Mouse (Mus musculus) liver, postnatal 0 days (tissue): Measurements from ENCODE around the gene Tmem29. TPM values are rescaled to one million over a fixed set of nuclear protein-coding genes. Genes with fewer than 3 reads are reported as not detected.
"Not testable (repeated sequence)": the region's sequence is repeated elsewhere in the genome, so short reads cannot be mapped to it uniquely, and the experiment has no call there.

Source experiments
- ATAC-seq: fragments of 200-750 bp; cut with Nextera tagmentation; 2 replicates; pipeline ENCODE4 v1.8.0; 2017; ENCODE audit warnings: mild to moderate bottlenecking, moderate library complexity
- DNase-seq: peaks from one replicate; pipeline ENCODE4 v3.0.0-alpha.2; 2016
- H3K27ac ChIP-seq: fragments of 300-500 bp; sonication (generic); 2 replicates; pipeline ENCODE4 v1.5.1; 2014; ENCODE audit warnings: antibody characterized with exemption, moderate library complexity, mild to moderate bottlenecking, low read depth
- H3K27me3 ChIP-seq: fragments of 300-500 bp; sonication (generic); 2 replicates; pipeline ENCODE4 v1.6.1; 2014; ENCODE audit warnings: low read length, control low read depth, mixed read lengths; ENCODE audit not compliant: insufficient read depth
- H3K36me3 ChIP-seq: fragments of 300-500 bp; sonication (generic); replicated peaks from 2 replicates; pipeline ENCODE4 v1.6.1; 2014; ENCODE audit warnings: mild to moderate bottlenecking, control low read depth, low read length, moderate library complexity, mixed read lengths; ENCODE audit not compliant: insufficient read depth
- H3K4me1 ChIP-seq: fragments of 300-500 bp; sonication (generic); 2 replicates; pipeline ENCODE4 v1.6.1; 2014; ENCODE audit warnings: antibody characterized with exemption, mild to moderate bottlenecking, control low read depth; ENCODE audit not compliant: insufficient read depth
- H3K4me2 ChIP-seq: fragments of 300-500 bp; sonication (generic); 2 replicates; pipeline ENCODE4 v1.6.1; 2014; ENCODE audit warnings: low read depth, mild to moderate bottlenecking, low read length, moderate library complexity, mixed read lengths
- H3K4me3 ChIP-seq: fragments of 300-500 bp; sonication (generic); 2 replicates; pipeline ENCODE4 v1.5.1; 2014; ENCODE audit warnings: low read depth, low read length
- H3K9ac ChIP-seq: fragments of 300-500 bp; sonication (generic); replicated peaks from 2 replicates; pipeline ENCODE4 v1.6.1; 2014; ENCODE audit warnings: mild to moderate bottlenecking, moderate library complexity
- H3K9me3 ChIP-seq: fragments of 300-500 bp; sonication (generic); 2 replicates; pipeline ENCODE4 v1.6.1; 2016; ENCODE audit warnings: mild to moderate bottlenecking, control low read depth, low read length, mixed read lengths
- CTCF ChIP-seq: sonication (generic); IDR thresholded peaks from 2 replicates; pipeline ENCODE4 v1.5.1; 2016; ENCODE audit warnings: antibody characterized with exemption, low read depth
- EP300 ChIP-seq: IDR thresholded peaks from 2 replicates; pipeline ENCODE4 v1.6.1; 2016; ENCODE audit warnings: antibody characterized with exemption, low read depth, mild to moderate bottlenecking
- WGBS: fragments of 180-500 bp; shearing (Covaris S2); extraction: QIAGEN DNeasy Blood & Tissue Kit; methylation state at CpG from one replicate; pipeline ENCODE4 v1.1.7; 2014; ENCODE audit not compliant: insufficient replicate concordance; 5-methylcytosine and 5-hydroxymethylcytosine counted together
- polyA plus RNA-seq: library from polyadenylated mRNA; unstranded; fragments of >200 nt; fragmentation: Nextera tagmentation; extraction: Ambion mirVana; gene quantifications from 2 replicates; pipeline ENCODE4 v1.2.1, GENCODE M21; 2015

Gene Tmem29
- 9.9 and 10.0 TPM in 2 replicates for polyA plus RNA-seq

DNA sequence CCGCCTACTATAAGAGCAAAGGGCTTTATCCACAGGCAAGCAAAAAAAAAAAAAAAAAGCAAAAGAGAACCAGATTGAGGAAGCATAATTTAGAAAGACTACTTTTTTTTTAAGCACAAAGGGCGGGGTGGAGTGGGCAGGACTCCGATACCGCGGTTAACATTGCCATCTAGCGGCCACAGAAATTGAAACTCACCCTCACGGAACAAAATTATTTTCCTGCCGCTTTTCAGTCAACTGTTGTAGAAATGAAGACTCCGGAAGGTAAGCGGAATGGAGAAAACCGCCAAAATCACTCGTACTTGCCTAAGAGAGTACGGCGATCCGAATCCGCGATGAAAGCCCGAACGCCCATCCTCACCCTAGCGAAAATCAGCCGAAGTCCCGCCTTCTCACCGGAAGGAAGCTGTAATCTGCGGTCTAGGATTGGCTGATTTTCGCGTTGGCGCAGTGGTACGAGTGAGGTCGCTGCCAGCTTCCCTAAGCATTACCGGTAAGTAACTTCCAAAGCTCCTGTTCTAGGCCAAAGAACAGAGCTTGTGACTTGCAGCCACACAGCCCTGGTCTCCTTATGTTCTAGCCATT lies at the start of gene Tmem29:
TSS of gene Tmem29 (minus strand) at position 389 of the 585 bp plus-strand sequence.
- Histone ChIP-seq H3K4me3 (peak within 1 kb of the TSS; percentile 58), H3K36me3 (no peaks in the 10 kb centered on the region), H3K4me2 (peak within 1 kb of the TSS; percentile 72), H3K4me1 (no peaks in the 10 kb centered on the region), H3K9ac (peak within 1 kb of the TSS; percentile 54), H3K27ac (peak within 1 kb of the TSS; percentile 60; the same call in 1 of the 2 replicates), H3K27me3 (no peaks in the 10 kb centered on the region), H3K9me3 (no peaks in the 10 kb centered on the region)
- WGBS = under 1% methylated on average over 30 of the region's 30 CpGs
- TF ChIP-seq EP300 (peak; percentile 77), CTCF (peak; percentile 78)
- peak; percentile 86 for DNase-seq
- peak; percentile 99 for ATAC-seq

DNA sequence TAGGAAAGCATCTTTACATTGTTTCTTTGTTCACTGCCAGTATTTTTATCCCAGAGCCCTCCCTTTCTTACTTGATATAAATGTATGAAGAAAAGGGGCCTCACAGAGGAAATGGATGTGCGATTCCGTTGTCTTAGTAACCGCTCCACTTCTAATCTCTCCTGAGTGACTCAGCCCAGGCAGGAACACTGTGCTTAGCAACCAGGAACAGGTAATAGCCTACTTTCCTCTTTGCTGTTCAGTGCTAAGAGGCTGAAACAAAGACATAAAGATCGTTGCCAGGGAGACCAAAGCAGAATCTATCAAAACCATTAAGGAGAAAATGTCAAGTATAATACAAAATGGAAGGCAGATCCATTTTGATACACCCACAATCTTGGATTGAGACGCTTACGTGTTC lies 49.7 kb upstream of the Tmem29 start:
- H3K4me1 ChIP-seq = no peaks in the 10 kb centered on the region
- no peak overlapping the region for H3K4me2 ChIP-seq
- TF ChIP-seq CTCF (no peak), EP300 (no peak)
- H3K9me3 ChIP-seq = no peaks in the 10 kb centered on the region
- ATAC-seq = no peak
- no peak overlapping the region for H3K4me3 ChIP-seq
- H3K9ac ChIP-seq = no peak overlapping the region
- 0 out of 2 replicates have a peak, but pooled peaks cover 2% of the 10 kb centered on the region for H3K36me3 ChIP-seq
- no peak overlapping the region for H3K27ac ChIP-seq
- no peaks in the 10 kb centered on the region for H3K27me3 ChIP-seq
- DNase-seq = no peak
- WGBS = 70% methylated on average over 6 of the region's 6 CpGs

DNA sequence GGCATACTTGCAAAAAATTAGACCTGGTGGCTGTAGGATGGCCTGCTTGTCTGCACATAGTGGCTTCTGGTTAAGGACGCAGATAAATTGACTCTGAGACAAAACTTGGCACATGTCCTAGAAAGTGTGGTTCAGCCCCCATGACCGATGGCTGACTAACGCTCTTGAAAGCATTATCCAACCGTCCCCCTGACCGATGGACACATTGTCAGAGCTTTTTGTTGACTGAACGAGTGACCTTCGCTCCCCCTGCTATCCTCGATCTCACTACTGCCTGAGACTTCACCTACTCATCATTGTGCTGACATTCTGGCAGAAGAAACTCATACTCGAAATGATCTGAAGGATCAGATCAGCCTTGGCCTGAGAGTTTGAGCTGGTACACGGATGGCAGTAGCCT lies 28.9 kb upstream of the Tmem29 start:
- DNase-seq, H3K36me3 ChIP-seq, H3K9ac ChIP-seq, H3K9me3 ChIP-seq, H3K4me2 ChIP-seq, H3K4me1 ChIP-seq, ATAC-seq, H3K27ac ChIP-seq, H3K27me3 ChIP-seq, H3K4me3 ChIP-seq: not testable (repeated sequence)
- WGBS = 55% methylated on average over 1 of the region's 10 CpGs

DNA sequence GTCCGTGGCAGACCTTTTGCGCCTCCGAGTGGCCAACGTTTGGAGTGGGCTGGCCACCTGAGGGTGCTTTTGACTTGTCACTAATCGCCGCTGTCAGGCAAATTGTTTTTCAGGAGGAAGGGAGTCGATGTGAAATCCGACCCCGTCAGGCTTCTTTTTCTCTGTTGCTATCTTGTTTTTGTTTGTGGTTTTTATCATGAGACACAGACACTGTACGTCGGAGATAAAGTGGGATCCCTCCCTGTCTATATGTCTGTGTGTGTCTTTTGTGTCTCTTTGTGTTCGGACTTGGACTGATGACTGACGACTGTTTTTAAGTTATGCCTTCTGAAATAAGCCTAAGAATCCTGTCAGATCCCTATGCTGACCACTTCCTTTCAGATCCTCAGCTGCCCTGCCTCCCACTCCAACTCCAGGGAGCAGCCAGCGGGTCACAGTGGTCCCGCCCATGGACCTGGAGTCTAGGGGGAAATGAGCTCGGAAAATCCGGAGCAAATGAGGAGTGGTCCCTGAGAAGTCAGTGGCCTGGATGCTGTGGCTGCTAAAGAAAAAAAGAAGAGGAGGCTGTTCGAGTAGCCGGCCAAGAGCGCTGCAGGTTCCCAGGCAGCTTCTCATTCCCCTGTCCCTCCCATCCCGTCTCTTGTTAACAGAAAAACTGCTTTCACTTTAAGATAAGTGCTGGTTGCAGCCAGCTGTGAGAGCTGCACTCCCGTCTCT lies 27.5 kb upstream of the Tmem29 start:
- H3K9me3 ChIP-seq, H3K4me1 ChIP-seq, H3K27me3 ChIP-seq, H3K4me3 ChIP-seq, H3K4me2 ChIP-seq, ATAC-seq, H3K36me3 ChIP-seq, H3K27ac ChIP-seq, H3K9ac ChIP-seq, DNase-seq: not testable (repeated sequence)
- TF ChIP-seq EP300 = 0 out of 2 replicates have a peak, but pooled peaks have one; percentile 8
- 28% methylated on average over 5 of the region's 22 CpGs for WGBS

DNA sequence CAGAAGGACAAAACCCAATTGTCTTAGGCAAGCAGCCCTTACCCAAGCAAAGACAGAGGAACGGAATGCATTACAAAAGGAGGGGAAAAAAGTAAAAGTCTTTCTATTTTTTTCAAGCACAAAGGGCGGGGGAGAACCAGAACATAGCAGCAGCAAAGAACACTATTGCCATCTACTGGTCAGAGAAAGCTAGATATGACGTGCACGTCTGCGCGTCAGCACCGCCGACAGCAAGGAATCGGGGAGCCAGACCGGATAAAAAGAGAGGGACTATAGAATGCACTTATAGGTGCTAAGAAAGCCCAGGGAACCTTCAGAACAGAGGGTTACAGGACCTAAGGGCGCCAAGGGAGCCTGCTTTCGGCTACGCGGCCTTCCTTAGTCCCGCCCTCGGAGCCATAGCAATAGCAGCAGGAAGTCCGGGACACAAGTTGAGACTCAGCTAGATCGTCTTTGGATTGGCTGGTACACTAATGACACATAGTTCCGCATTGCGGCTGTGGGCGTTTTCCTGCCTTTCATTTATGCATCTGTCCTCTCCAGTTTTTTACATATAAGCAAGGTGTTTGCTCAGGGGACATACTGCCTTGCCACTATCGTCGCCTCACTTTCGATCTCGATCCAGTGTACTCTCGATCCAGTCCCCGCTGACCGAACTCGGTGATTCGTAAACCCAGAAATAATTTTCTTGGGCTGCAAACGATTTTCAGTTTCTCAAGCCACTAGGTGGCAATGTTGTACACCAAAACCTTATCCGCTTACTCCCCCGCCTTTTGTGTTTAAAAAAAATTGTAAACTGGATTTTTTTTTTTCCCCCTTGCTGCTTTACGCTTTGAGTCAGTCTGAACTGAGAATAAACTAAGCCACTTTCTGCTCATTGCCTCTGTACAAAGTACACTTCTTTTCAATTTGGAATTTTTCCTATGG lies 19.2 kb upstream of the Tmem29 start:
- ATAC-seq = peak; percentile 99
- no peaks in the 10 kb centered on the region for H3K27me3 ChIP-seq
- no peaks in the 10 kb centered on the region for H3K36me3 ChIP-seq
- H3K4me1 ChIP-seq = peaks cover 2% of the 10 kb centered on the region; the same call in 1 of the 2 replicates
- H3K9ac ChIP-seq = peak overlapping the region; percentile 58
- 0% methylated on average over 28 of the region's 34 CpGs for WGBS
- peak overlapping the region; percentile 58 for H3K4me3 ChIP-seq
- H3K4me2 ChIP-seq = peak overlapping the region; percentile 45
- TF ChIP-seq CTCF (peak; percentile 96), EP300 (peak; percentile 76)
- no peaks in the 10 kb centered on the region for H3K9me3 ChIP-seq
- peak; percentile 85 for DNase-seq
- H3K27ac ChIP-seq = peak overlapping the region; percentile 81

DNA sequence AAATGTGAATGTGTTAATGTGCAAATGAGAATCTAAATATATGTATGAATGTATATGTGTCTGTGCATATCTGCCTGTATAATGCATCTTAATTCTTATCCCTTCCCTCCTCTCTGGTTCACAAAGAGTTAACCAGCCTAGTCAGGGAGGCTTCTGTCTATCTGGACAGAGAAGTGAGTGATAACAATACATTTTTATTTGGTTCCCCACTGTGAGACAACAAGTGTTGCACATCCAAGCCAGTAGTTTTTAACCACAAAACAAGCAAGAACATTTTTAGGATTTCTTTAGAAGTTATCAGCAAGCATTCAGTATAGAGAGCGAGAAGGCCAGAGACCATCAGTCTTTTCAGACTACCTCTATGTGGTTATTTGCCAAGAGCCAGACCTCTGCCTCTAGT lies 12.5 kb upstream of the Tmem29 start:
- TF ChIP-seq EP300 = no peak
- TF ChIP-seq CTCF = no peak
- Histone ChIP-seq H3K9ac (no peak overlapping the region), H3K4me2 (no peak overlapping the region), H3K4me1 (peaks cover under 1% of the 10 kb centered on the region; the same call in 1 of the 2 replicates), H3K27me3 (no peaks in the 10 kb centered on the region), H3K27ac (no peak overlapping the region), H3K9me3 (no peaks in the 10 kb centered on the region), H3K36me3 (no peaks in the 10 kb centered on the region), H3K4me3 (no peak overlapping the region)
- no peak for DNase-seq
- ATAC-seq = no peak
- WGBS = 76% methylated on average over 1 of the region's 1 CpGs
